Mouse (Mus musculus) adipose tissue, adult 10 weeks (tissue): ENCODE measurements around the gene Gtf2h2. TPM values are rescaled to one million over a fixed set of nuclear protein-coding genes. Genes with fewer than 3 reads are reported as not detected.

Source experiments
- polyA plus RNA-seq: library from polyadenylated mRNA; stranded (reverse); fragments of 350-450 nt; fragmentation: Illumina TruSeq; extraction: RNeasy Lipid Tissue Mini Kit (QIAGEN cat#74804); gene quantifications from one replicate; pipeline ENCODE4 v1.2.3, GENCODE M21; 2014; ENCODE audit warnings: low read depth, low replicate concordance

Gtf2h2 gene
- polyA plus RNA-seq, result 27.9 TPM

GRCm38 (mm10) chr13:100492061-100492787, at the start of gene Gtf2h2:
TSS of gene Gtf2h2 (minus strand) at chr13:100492579.

GRCm38 (mm10) chr13:100452415-100453127, 39.8 kb downstream of the Gtf2h2 start, which contains the start of gene Naip1:
TSS of gene Naip1 (minus strand) at chr13:100452869.

Other genes starting within 250 kb of the Gtf2h2 start
- 1.9 TPM for gene Naip5, start 246.3 kb downstream of the Gtf2h2 start, polyA plus RNA-seq
- 1.6 TPM for gene Naip6, start 174.9 kb downstream of the Gtf2h2 start, polyA plus RNA-seq
- 0.51 TPM for gene Naip1, start 39.7 kb downstream of the Gtf2h2 start, polyA plus RNA-seq
- gene Ocln, start 60.1 kb upstream of the Gtf2h2 start, polyA plus RNA-seq, result 19.3 TPM
- 10.7 TPM for gene Marveld2, start 124.4 kb upstream of the Gtf2h2 start, polyA plus RNA-seq
- 88.8 TPM for gene Ak6, start 158.4 kb upstream of the Gtf2h2 start, polyA plus RNA-seq
- 12.3 TPM for gene Rad17, start 158.5 kb upstream of the Gtf2h2 start, polyA plus RNA-seq
- gene Taf9, start 159.0 kb upstream of the Gtf2h2 start, polyA plus RNA-seq, result 27.4 TPM
- 5.3 TPM for gene Ccdc125, start 177.1 kb upstream of the Gtf2h2 start, polyA plus RNA-seq
- 34.2 TPM for gene Cdk7, start 238.4 kb upstream of the Gtf2h2 start, polyA plus RNA-seq